Mouse (Mus musculus): ENCODE data around the gene Wdr5b. TPM values are rescaled to one million over a fixed set of nuclear protein-coding genes. Genes with fewer than 3 reads are reported as not detected.
"Not testable (repeated sequence)": the region's sequence is repeated elsewhere in the genome, so short reads cannot be mapped to it uniquely, and the experiment has no call there.

The Wdr5b gene
- 1 to 10 TPM; 2.9 to 4.2 (median 3.7) TPM for total RNA-seq (2022)

DNA sequence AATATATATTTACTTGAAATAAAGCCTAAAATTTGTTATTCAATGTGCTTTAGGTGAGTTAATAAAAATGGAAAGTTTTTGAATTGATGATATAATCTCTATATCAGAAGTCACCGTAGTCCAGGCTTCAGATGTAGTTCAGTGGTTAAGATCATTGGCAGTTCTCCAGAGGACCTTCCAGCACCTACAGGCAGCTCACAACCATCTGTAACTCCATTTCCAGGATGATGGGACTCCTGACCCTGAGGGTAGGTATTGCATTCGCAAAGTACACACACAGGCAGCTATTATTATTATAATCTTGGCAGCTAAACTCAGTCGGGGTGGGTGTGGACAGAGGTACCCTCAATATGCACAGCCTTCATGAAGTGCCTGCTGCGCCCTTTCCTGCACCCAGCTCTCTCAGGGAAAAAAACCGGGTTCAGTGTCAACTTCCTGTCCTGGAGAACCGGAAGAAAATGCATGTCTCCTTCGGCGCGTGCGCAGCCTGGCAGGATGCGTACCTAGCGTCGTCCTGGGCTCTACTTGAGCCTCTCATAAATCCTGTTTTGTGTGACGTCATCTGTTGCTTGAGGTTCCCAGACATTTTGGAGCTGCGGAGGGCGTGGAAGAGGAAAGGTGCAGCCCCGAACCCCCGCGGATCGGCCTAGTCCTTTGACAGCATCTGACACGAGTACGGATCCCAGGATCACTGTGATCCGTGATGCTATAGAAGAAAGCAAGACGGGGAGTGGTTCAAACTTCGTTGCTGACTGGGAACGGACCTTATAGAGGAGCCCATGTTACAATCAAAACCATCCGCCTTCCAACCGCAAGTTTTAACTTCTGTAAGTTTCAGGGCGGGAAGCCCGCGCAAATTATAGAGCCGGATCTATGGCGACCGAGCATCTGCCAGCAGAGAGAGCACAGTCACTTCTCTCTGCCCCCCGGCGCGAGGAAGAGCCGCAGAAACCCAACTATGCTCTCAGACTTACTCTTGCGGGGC is at the start of gene Wdr5b:
Gene Wdr5b, plus strand, starts transcription at position 551 of the 985 bp plus-strand sequence.
- peak; percentile 95 for DNase-seq (ENCODE audit: low spot score)

DNA sequence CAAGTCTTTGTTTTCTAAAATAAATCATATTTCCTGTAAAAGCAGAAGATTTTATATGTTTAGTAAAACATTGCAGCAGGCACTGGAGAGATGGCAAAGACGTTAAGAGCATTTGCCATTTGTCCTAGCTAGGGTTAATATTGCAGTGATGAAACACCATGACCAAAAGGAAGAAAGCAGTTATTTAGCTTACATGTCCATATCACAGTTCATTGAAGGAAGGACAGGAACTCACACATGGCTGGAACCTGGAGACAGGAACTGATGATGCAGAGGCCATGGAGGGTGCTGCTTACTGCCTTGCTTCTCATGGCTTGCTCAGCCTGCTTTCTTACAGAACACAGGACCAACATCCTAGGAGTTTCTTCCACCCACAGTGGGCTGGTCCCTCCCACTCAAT is 48.6 kb upstream of the Wdr5b start:
- DNase-seq (ENCODE audit: low spot score): no peak

DNA sequence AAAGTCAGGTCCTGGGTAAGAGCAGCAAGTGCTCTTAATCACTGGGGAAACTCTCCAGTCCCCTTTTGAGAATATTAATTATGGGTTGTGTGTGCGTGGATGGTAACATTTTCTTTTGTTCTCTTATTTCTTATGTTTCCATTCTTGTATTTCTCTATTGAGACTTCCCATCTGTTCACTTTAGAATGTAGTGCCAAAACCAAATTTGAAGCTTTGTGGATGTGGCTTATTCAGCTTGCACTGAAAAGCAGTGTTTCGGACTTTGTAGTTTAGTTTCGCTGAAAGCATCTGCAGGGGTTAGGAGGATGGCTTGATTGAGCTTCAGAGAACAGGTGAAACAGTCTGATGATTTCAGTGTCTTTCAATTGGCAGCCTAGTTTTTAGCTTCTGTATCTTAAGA is 47.7 kb upstream of the Wdr5b start:
- DNase-seq (ENCODE audit: low spot score): no peak

DNA sequence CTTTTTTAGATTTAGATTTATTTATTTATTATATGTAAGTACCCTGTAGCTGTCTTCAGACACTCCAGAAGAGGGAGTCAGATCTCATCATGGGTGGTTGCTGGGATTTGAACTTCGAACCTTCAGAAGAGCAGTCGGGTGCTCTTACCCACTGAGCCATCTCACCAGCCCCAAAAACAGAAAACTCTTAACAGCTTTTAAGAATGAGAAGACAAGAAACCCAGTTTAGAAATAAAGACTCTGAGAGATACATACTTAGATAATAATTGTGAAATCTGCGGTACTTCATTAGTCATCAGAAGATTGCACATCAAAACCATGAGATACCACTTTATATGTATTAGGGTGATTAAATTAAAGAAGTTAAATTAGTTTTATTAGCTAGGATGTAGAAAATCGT is 42.1 kb upstream of the Wdr5b start:
- not testable (repeated sequence) for DNase-seq (ENCODE audit: low spot score)

DNA sequence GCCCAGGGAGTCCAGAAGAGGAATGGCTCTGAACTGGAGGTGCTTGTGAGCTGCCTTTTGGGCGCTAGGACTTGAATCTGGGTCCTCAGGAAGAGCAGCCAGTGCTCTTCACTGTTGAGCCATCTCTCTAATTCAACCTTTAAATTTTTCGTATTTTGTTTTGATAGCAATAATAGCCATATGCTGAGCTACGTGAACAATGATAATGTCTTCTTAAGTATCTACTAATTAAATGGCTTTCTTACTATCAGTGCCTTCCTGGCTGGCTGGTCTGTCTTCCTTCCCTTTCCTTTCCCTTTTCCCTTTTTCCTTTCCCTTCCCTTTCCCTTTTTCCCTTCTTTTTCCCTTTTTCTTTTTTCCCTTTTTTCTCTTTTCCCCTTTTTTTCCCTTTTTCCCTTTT is 32.6 kb upstream of the Wdr5b start:
- DNase-seq (ENCODE audit: low spot score): no peak

DNA sequence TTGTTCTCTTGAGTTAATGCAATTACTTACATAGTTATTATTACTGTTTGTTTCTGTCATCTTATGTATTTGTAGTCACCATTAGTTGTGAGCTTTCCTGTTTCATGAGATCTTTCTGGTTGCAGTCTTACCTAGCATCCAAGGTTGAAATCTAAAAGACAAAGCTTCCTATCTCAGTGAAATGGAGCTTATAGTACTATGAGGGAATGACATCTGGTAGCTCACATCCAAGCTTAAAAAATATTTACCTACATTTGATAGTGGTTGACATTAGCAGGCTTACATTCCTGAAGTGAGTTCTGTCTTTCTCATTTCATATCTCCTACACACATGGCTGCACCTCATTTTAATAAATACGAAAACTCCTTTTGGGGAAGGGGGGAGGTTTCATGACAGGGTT is 24.7 kb upstream of the Wdr5b start:
- no peak for DNase-seq (ENCODE audit: low spot score)

DNA sequence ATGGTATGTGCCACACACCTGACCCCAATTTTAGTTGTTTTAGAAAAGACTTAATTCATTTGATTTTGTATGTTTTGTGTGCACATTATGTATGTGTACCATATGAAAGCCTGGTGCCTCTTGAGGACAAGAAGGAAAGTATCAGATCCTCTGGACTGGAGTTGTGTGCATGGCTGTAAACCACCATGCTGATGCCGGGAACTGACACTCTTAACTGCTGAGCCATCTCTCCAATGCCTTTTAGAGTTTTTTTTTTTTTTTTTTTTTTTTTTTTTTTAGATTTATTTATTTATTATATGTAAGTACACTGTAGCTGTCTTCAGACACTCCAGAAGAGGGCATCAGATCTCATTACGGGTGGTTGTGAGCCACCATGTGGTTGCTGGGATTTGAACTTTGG is 12.9 kb upstream of the Wdr5b start:
- DNase-seq (ENCODE audit: low spot score): not testable (repeated sequence)

DNA sequence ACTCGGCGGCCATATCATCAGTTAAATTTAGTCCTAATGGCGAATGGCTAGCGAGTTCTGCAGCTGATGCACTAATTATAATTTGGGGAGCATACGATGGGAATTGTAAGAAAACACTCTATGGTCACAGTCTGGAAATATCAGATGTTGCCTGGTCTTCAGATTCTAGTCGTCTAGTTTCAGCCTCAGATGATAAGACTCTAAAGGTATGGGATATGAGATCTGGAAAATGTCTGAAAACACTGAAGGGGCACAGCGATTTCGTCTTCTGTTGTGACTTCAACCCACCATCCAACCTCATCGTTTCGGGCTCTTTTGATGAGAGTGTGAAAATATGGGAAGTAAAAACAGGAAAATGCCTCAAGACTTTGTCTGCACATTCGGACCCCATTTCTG is 633 bp downstream of the Wdr5b start:
- no peak for DNase-seq (ENCODE audit: low spot score)

DNA sequence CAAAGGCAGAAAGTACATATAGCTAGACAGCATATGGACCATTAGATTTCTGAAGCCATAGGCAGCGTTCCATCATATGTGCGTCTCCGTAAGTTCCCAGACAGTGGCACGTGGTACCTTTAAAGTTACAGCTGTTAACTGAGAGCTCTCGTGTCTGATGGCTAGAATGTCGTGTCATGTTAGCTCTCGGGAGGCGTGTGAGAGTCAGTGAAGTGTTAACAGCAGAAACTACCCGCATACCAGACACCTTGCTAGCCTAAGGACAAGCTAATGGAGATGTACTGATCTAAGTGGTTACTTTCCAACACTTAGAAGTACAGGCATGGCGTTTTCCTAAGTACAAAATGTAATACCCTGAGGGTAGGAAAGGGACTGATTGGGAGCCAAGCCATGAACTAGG is 2.1 kb downstream of the Wdr5b start:
- no peak for DNase-seq (ENCODE audit: low spot score)

DNA sequence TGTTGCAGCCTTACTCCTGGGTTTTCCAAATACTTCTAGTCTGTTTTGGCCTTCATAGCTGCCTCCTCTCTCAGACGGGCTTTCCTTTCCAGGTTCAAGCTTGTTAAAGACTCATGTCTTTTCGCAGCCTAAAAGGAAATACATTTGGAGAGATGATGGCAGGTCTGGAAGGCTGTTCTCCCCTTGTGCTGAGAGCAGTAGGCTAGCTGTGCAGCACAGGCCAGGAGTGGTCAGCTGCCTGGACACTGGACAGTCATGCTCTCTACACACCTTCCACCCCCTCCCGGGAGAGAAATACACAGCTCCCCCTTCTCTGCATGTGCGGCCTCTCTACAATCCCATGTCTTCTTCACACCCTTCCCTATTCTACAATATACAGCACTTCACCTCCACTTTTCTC is 3.0 kb downstream of the Wdr5b start:
- DNase-seq (ENCODE audit: low spot score): no peak

DNA sequence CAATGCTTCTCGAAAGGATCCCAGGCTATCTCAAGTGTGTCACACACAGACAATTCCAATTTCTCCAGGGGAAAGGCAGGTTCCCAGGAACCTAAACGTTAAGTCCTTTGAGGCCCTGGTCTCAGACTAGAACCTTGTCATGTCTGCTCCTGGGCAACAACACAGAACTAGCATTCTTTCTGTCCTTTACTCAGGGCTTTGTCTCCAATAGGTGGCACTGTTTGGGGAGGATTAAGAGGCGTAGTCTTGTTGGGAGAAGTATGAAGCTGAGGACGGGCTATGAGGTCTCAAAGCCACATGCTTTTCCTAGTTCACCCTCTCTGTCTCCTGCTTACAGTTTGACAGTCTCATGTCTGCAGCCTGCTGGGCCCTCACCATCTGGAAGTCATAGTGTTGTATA is 6.5 kb downstream of the Wdr5b start:
- DNase-seq (ENCODE audit: low spot score): no peak

DNA sequence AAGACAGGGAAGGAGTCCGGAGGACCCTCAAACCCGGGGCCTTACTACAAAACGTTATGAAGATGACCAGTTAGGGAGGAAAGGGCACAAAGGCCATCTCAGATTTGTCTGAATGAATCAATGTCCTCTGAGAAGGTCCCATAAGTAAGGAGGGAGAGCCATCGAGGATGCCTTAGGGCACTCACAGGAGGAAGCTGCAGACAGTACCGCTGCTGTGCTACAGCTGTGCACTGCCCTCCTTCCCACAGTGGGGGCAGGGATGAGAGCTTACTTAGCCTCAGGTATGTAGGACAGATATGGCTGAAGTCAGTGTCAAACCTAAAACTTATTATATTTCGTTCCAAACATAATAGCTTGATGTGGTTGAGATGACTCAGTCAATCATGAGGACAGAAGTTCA is 10.5 kb downstream of the Wdr5b start:
- no peak for DNase-seq (ENCODE audit: low spot score)

DNA sequence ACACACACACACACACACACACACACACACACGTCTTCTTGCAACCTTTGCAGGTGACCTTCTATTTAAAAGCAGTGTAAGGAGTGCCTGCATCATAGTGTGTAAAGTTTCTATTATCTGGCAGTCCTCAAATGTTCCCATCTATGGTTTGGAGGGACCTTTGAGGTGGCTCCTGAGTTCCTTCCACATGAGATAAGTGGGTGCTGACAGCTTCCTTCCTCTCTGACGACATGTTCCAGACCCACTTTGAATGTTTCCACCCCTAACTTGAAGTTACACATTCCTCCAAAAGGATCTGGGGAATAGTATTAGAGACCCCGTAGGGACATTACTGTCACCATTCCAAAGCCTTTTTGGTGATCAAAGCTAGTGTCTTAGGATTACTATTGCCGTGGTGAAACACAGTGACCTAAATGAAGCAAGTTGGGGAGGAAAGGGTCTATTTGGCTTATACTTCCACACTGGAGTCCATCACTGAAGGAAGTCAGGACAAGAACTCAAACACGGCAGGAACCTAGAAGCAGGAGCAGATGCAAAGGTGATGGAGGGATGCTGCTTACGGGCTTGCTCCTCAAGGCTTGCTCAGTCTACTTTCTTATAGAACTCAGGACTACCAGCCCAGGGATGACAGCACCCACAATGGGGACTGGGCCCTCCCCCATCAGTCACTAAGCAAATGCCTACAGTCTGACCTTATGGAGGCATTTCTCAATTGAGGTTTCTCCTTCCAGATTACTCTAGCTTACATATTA is 12.7 kb downstream of the Wdr5b start:
- DNase-seq (ENCODE audit: low spot score): peak; percentile 50

DNA sequence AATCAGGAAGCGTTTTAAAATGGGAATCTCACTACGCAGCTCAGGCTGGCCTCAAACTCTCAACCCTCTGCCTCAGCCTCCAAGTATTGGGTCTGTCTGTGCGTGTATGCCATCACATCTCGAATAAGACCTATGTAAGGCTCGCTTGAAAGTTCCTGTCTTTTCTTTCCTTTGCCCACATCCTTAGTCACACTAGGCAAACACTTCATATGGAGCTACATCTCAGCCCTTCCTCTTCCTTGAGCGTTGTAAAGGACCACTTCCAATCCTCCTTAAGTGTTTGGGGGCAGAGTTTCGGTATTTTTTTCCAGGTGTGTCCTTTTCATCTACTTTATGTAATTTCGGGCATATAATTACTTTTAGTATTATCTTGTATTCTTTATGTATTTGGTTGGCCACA is 13.9 kb downstream of the Wdr5b start:
- no peak for DNase-seq (ENCODE audit: low spot score)

DNA sequence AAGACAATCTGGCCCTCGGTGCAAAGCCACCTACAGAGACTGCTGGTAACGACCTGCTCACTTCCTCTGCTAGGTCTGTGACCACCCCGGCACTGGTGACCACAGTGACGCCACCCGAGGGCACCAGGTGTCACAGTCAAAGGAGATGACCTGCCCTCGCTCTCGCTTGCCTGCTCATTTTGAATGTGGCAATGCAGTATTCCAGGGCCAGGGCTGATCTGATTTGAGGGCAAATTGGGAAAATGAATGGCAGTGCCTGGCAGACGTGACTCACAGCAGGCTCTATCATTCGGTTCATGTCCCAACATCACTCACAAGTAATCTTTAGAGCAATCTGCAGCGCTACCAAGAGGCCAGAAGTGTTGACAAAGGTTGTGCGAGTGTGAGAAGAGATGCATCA is 15.4 kb downstream of the Wdr5b start:
- DNase-seq (ENCODE audit: low spot score): no peak

DNA sequence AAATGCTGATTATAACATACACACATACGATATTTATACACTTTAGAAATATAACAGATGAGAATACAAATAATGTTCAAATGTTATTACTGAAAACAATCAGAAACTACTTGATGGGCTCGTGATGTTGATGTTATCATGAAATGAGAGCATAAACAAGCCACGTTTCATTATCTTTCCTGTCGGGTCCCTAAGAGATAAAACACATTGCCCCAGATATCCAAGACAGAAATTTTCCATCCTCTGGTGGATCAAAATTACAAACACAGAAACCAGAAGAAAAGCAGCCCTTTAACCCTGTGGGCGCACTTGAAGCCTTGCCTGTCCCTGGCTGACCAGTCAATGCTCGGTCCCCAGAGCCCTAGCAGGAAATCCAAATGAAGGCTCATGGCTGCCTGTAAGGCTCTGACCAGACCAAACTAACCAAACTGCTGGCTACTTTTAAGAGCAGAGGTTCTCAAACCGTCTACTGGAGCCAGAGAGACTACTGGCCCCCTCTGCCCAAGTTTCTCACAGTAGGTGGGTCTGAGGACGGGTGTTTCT is 17.0 kb downstream of the Wdr5b start:
- DNase-seq (ENCODE audit: low spot score): no peak

DNA sequence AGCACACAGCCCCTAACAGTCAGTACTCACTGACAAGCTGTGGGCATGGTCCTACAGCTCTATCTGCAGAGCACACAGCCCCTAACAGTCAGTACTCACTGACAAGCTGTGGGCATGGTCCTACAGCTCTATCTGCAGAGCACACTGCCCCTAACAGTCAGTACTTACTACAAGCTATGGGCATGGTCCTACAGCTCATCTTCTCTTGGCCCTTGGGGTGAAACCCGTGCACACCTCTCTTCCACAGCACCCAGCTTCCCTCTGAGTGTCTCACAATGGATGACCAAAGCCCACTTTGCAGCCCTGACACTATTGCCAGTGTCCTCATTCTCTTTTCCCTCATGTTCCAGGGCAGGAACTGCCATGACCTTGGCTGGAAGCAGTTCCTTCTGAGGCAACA is 21.5 kb downstream of the Wdr5b start:
- not testable (repeated sequence) for DNase-seq (ENCODE audit: low spot score)

DNA sequence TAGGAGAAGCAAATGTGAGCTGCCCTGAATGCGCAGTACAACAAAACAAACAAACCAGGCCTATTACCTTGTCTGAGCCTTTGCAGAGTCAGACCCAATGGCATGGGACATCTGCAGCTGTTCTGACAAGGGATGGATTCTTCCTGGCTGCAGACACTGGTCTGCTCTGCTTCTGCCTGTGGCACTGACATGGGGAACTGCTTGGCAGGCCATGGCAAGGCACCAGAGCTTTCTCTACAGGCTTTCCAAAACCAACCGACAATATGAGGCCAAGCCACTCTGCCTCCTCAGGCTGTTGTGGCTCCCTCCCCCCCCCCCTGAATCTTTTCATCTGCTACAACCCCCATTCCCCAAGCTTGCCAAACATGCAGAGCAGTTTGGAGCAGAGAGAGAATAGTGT is 22.3 kb downstream of the Wdr5b start:
- DNase-seq (ENCODE audit: low spot score): no peak

DNA sequence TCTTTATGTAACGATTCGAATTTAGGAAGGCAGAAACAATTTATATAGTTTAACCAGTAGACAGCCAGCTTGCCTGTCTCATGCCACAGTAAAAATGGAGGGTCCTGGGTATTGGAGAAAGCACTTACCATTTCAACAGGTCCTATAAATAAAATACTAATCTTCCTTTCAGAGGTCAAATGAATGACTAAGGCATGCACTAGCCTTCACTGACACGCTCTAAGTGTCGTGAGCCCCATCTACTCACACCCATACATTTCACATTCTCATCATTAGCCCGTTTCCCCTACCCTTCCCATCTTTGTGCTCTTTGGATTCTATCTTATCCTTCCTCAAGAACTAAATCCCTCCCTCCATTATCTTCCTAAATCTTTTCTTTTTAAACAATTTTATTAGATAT is 23.9 kb downstream of the Wdr5b start:
- no peak for DNase-seq (ENCODE audit: low spot score)

DNA sequence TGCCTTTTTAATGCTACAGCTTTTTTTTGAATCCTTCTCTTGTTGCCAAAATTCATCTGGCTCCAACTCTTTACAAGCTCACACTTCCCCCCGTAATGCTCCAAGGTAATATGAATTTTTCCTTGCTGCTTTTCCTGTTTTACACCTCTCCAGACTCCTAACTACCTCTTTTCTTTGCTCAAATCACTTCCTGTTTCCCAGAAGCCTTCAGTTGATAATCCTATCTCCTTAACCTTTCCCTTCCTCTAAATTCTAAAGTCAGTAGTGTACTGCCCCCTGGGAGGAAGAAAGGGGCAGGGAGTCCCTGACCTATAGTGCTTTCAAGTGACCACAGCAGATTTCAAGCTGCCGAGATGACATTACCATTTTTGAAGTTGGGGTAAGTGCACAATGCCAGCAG is 26.7 kb downstream of the Wdr5b start:
- DNase-seq (ENCODE audit: low spot score): no peak

DNA sequence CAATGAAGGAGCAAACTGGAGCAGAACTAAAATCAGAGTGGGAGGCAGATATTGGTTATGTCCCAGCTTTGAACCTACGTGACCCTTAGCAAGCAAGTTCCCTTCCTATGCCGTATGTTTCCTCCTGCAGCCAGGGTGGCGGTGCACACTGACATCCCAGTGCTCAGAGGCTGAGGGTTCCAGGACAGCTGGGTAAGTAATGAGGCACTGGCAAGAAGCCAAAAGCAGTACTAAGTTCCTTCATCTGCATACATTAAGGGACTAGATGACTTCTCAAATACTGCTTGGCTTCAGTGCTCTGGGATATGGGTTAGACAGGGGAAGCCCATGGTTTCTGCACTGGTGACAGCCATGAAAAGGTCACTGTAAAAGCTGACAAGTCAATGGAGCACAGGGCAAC is 27.4 kb downstream of the Wdr5b start:
- DNase-seq (ENCODE audit: low spot score): no peak

DNA sequence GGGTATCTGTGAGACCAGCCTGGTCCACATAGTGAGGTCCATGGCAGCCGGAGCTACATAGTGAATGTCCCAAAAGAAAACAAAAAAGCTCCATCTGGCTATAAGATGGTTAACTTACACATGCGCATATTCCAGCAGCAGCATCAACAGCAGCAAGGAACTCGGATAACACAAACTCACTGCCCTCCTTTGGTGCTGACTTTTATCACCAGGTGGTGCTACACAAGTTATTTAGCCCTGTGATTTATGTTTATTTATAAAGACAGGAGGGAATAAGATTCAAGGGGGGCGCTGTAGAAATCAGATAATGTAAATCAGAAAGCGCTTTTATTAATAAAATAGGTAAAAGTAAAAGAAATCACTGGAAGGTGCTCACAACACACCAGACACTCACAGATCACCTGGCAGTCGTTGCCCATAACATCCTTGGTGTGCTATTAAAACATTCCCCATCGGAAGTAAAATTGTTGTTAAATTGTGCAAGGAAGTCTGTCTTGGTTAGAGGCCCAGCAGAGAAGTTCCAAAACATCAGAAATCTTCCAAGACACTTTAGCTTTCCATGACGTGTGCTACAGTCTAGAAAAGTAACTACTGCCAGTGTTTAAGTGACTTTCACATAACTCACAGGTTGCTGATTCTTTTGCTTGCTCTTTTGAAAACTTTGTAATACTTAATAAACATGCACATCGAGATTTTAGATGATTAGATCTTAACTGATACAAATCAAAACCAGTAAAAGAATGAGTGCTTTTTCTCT is 29.0 kb downstream of the Wdr5b start:
- DNase-seq (ENCODE audit: low spot score): no peak

Data from heart, adult 8-10 months (tissue).